Mouse (Mus musculus) layer of hippocampus, adult 8-10 months (tissue): ENCODE results near the gene Olfr1154. TPM values are rescaled to one million over a fixed set of nuclear protein-coding genes. Genes with fewer than 3 reads are reported as not detected.

Source experiments
- DNase-seq, 2 experiments: peaks; one replicate each; pipeline ENCODE4 v3.0.0; 2022; ENCODE audit warnings: low spot score in 2 of 2
- total RNA-seq, 4 experiments: library from RNA; stranded (reverse); gene quantifications; 2 replicates each; pipeline ENCODE4 v1.2.4; 2022

Gene Olfr1154
- not detected for total RNA-seq

GRCm38 (mm10) chr2:87905066-87905465 lies at the start of gene Olfr1154:
Olfr1154 (minus strand) TSS chr2:87905166.
- no peak for DNase-seq

- DNase-seq: no peak
Observed at GRCm38 (mm10) chr2:87953000-87953399, 48.0 kb upstream of the Olfr1154 start, which contains the start of gene Olfr1156. Olfr1156 (minus strand) TSS chr2:87953100.

GRCm38 (mm10) chr2:87945037-87945436 lies 40.1 kb upstream of the Olfr1154 start, which contains the start of gene Olfr1155:
Olfr1155 (minus strand) TSS chr2:87945137.
- no peak for DNase-seq

GRCm38 (mm10) chr2:87894662-87895061 lies 10.3 kb downstream of the Olfr1154 start, which contains the start of gene Olfr1153:
Olfr1153 (plus strand) TSS chr2:87894962.
- no peak for DNase-seq

- DNase-seq: no peak
Observed at GRCm38 (mm10) chr2:87866192-87866591, 38.8 kb downstream of the Olfr1154 start, which contains the start of gene Olfr1152. Olfr1152 (plus strand) TSS chr2:87866492.

GRCm38 (mm10) chr2:87855562-87855961 lies 49.4 kb downstream of the Olfr1154 start, which contains the start of gene Olfr1151:
Olfr1151 (plus strand) TSS chr2:87855862.
- no peak for DNase-seq

Other genes starting within 250 kb of the Olfr1154 start
- gene Olfr1134, start 246.7 kb downstream of the Olfr1154 start, total RNA-seq: not detected
- gene Olfr1135, start 231.5 kb downstream of the Olfr1154 start, total RNA-seq: not detected
- gene Olfr1136, start 211.2 kb downstream of the Olfr1154 start, total RNA-seq: not detected
- gene Olfr1137, start 192.0 kb downstream of the Olfr1154 start, total RNA-seq: not detected
- gene Olfr1138, start 165.2 kb downstream of the Olfr1154 start, total RNA-seq: not detected
- not detected for gene Olfr1140, start 161.4 kb downstream of the Olfr1154 start, total RNA-seq
- not detected for gene Olfr1141, start 151.2 kb downstream of the Olfr1154 start, total RNA-seq
- not detected for gene Olfr152, start 125.7 kb downstream of the Olfr1154 start, total RNA-seq
- gene Olfr1143, start 104.6 kb downstream of the Olfr1154 start, total RNA-seq: not detected
- not detected for gene Olfr1145, start 95.3 kb downstream of the Olfr1154 start, total RNA-seq
- gene Olfr1148, start 74.6 kb downstream of the Olfr1154 start, total RNA-seq: not detected
- not detected for gene Olfr1150-ps1, start 61.2 kb downstream of the Olfr1154 start, total RNA-seq
- not detected for gene Olfr1151, start 49.3 kb downstream of the Olfr1154 start, total RNA-seq
- gene Olfr1152, start 38.7 kb downstream of the Olfr1154 start, total RNA-seq: not detected
- gene Olfr1153, start 10.2 kb downstream of the Olfr1154 start, total RNA-seq: not detected
- not detected for gene Olfr1155, start 40.0 kb upstream of the Olfr1154 start, total RNA-seq
- gene Olfr1156, start 47.9 kb upstream of the Olfr1154 start, total RNA-seq: not detected
- gene Olfr1157, start 63.1 kb upstream of the Olfr1154 start, total RNA-seq: not detected
- not detected for gene Olfr74, start 69.5 kb upstream of the Olfr1154 start, total RNA-seq
- gene Olfr1158, start 84.9 kb upstream of the Olfr1154 start, total RNA-seq: not detected
- not detected for gene Olfr1160, start 103.1 kb upstream of the Olfr1154 start, total RNA-seq
- not detected for gene Olfr1161, start 117.6 kb upstream of the Olfr1154 start, total RNA-seq
- not detected for gene Olfr73, start 132.5 kb upstream of the Olfr1154 start, total RNA-seq
- not detected for gene Olfr1162, start 146.0 kb upstream of the Olfr1154 start, total RNA-seq
- gene Olfr1163, start 166.7 kb upstream of the Olfr1154 start, total RNA-seq: not detected
- gene Olfr1164, start 188.8 kb upstream of the Olfr1154 start, total RNA-seq: not detected
- not detected for gene Olfr1166, start 223.1 kb upstream of the Olfr1154 start, total RNA-seq